Mouse (Mus musculus) CH12.LX (cell line): ENCODE measurements around the gene Ccnc. TPM values are rescaled to one million over a fixed set of nuclear protein-coding genes. Genes with fewer than 3 reads are reported as not detected.

Experiments used
- DNase-seq: peaks from one replicate; pipeline ENCODE4 v3.0.0-alpha.2; 2013; ENCODE audit errors: extremely low read depth
- H3K27ac ChIP-seq: 2 replicates; pipeline ENCODE4 v1.5.1; 2012; ENCODE audit warnings: low read depth, mild to moderate bottlenecking, control low read depth, moderate library complexity; ENCODE audit not compliant: insufficient read depth
- H3K27me3 ChIP-seq: replicated peaks from 2 replicates; pipeline ENCODE3; 2012; ENCODE audit warnings: inconsistent platforms
- H3K36me3 ChIP-seq, 2 experiments: replicated peaks in 1 of 2; 2 replicates each; pipeline versions ENCODE3 to v1.6.1; 2012; ENCODE audit warnings: inconsistent platforms in 1 of 2, low read length in 1 of 2, mild to moderate bottlenecking in 1 of 2, mixed read lengths in 1 of 2, moderate library complexity in 1 of 2; ENCODE audit not compliant: control insufficient read depth in 1 of 2, insufficient read depth in 1 of 2
- H3K4me1 ChIP-seq, 2 experiments: 2 replicates each; pipeline ENCODE4 v1.6.1; 2012; ENCODE audit warnings: inconsistent platforms in 1 of 2, moderate library complexity in 1 of 2; ENCODE audit not compliant: insufficient read depth in 2 of 2, control insufficient read depth in 1 of 2
- H3K4me2 ChIP-seq: 2 replicates; pipeline ENCODE4 v1.6.1; 2012; ENCODE audit warnings: low read depth, mild to moderate bottlenecking, control low read depth; ENCODE audit not compliant: poor library complexity, insufficient read depth, severe bottlenecking
- H3K4me3 ChIP-seq, 3 experiments: fragments of 150-350 bp in 1 of 3; sonication (generic) in 1 of 3; replicated peaks in 1 of 3; 2 replicates each; pipeline versions ENCODE3 to v1.5.1; 2011 to 2012; ENCODE audit warnings: low read depth in 2 of 3, low read length in 2 of 3, mild to moderate bottlenecking in 2 of 3, moderate library complexity in 2 of 3, control low read depth in 1 of 3, improper control_type of control experiment in 1 of 3, inconsistent platforms in 1 of 3, mixed read lengths in 1 of 3; ENCODE audit not compliant: poor library complexity in 1 of 3
- H3K79me2 ChIP-seq: replicated peaks from 2 replicates; pipeline ENCODE4 v1.6.1; 2012; ENCODE audit warnings: mild to moderate bottlenecking, moderate library complexity; ENCODE audit not compliant: control insufficient read depth, poor library complexity, insufficient read depth, severe bottlenecking; ENCODE audit errors: extremely low read depth
- H3K9ac ChIP-seq: 2 replicates; pipeline ENCODE4 v1.6.1; 2012; ENCODE audit warnings: low read depth, mild to moderate bottlenecking, control low read depth, moderate library complexity; ENCODE audit not compliant: insufficient read depth
- H3K9me3 ChIP-seq: replicated peaks from 2 replicates; pipeline ENCODE3; 2012; ENCODE audit warnings: low read length, inconsistent platforms, mixed read lengths
- BHLHE40 ChIP-seq: IDR thresholded peaks from 2 replicates; pipeline ENCODE4 v1.6.1; 2011; ENCODE audit warnings: mild to moderate bottlenecking, low read depth, low read length, improper control_type of control experiment
- GABPA ChIP-seq: IDR thresholded peaks from 2 replicates; pipeline ENCODE4 v1.6.1; 2012; ENCODE audit warnings: low read depth, low read length, improper control_type of control experiment, inconsistent platforms; ENCODE audit not compliant: insufficient replicate concordance
- HCFC1 ChIP-seq: IDR thresholded peaks from 2 replicates; pipeline ENCODE4 v1.6.1; 2012; ENCODE audit warnings: low read depth, mild to moderate bottlenecking, inconsistent platforms, low read length, improper control_type of control experiment
- IRF4 ChIP-seq: IDR thresholded peaks from 2 replicates; pipeline ENCODE4 v1.6.1; 2014; ENCODE audit warnings: low read depth, mild to moderate bottlenecking, inconsistent platforms, low read length, improper control_type of control experiment
- MEF2A ChIP-seq: IDR thresholded peaks from 2 replicates; pipeline ENCODE4 v1.6.1; 2014; ENCODE audit warnings: low read depth, mild to moderate bottlenecking, inconsistent platforms, low read length, improper control_type of control experiment, borderline replicate concordance
- PAX5 ChIP-seq: IDR thresholded peaks from 2 replicates; pipeline ENCODE4 v1.6.1; 2012; ENCODE audit warnings: low read length, inconsistent platforms, mixed read lengths
- POLR2A ChIP-seq: IDR thresholded peaks from 2 replicates; pipeline ENCODE4 v1.6.1; 2011; ENCODE audit warnings: low read depth, mild to moderate bottlenecking, improper control_type of control experiment, low read length
- POLR2AphosphoS2 ChIP-seq: IDR thresholded peaks from 2 replicates; pipeline ENCODE4 v1.6.1; 2011; ENCODE audit warnings: low read depth, low read length, improper control_type of control experiment
- RAD21 ChIP-seq: IDR thresholded peaks from 2 replicates; pipeline ENCODE4 v1.6.1; 2011; ENCODE audit warnings: low read depth, mild to moderate bottlenecking, low read length, improper control_type of control experiment, moderate library complexity
- SIN3A ChIP-seq: IDR thresholded peaks from 2 replicates; pipeline ENCODE4 v1.6.1; 2012; ENCODE audit warnings: low read length, improper control_type of control experiment, inconsistent platforms
- SMC3 ChIP-seq: IDR thresholded peaks from 2 replicates; pipeline ENCODE4 v1.6.1; 2011; ENCODE audit warnings: low read depth, low read length, improper control_type of control experiment
- TBP ChIP-seq: conservative IDR thresholded peaks from 2 replicates; pipeline ENCODE4 v1.6.1; 2011; ENCODE audit warnings: low read depth, low read length, improper control_type of control experiment
- UBTF ChIP-seq: IDR thresholded peaks from 2 replicates; pipeline ENCODE4 v1.6.1; 2012; ENCODE audit warnings: low read depth, mild to moderate bottlenecking, inconsistent platforms, low read length, improper control_type of control experiment, moderate library complexity
- USF1 ChIP-seq: IDR thresholded peaks from 2 replicates; pipeline ENCODE4 v1.6.1; 2014; ENCODE audit warnings: low read depth, mild to moderate bottlenecking, inconsistent platforms, low read length, improper control_type of control experiment
- ZMIZ1 ChIP-seq: IDR thresholded peaks from 2 replicates; pipeline ENCODE4 v1.6.1; 2012; ENCODE audit warnings: low read depth, mild to moderate bottlenecking, inconsistent platforms, low read length, improper control_type of control experiment
- dilution Hi-C: fragments of 300-500 bp; cut with MboI; formaldehyde crosslinking; loops from 2 replicates; pipeline ENCODE4 v1.14.3; 2020; ENCODE audit warnings: low sequenced_read_pairs; ENCODE audit not compliant: extremely low pct_unique_long_range_greater_than_20kb, extremely low pct_ligation_motif_present
- in situ Hi-C: fragments of 300-500 bp; cut with MboI; formaldehyde crosslinking; loops from 3 replicates; pipeline ENCODE4 v1.14.3; 2019; ENCODE audit warnings: low sequenced_read_pairs, low pct_ligation_motif_present, low pct_unique_long_range_greater_than_20kb, mixed read lengths
- polyA plus RNA-seq: library from polyadenylated mRNA; unstranded; fragments of >175 nt; gene quantifications from 2 replicates; pipeline ENCODE4 v1.2.1, GENCODE M21; 2012; ENCODE audit warnings: low read depth; ENCODE audit not compliant: insufficient read length
- total RNA-seq, 2 experiments: library from RNA; depleted of rRNA; stranded (reverse); fragments of 300-350 nt in 1 of 2; fragments of >200 nt in 1 of 2; gene quantifications; 2 replicates each; pipeline ENCODE4 v1.2.3; 2012 to 2014

Ccnc gene
- total and polyA plus RNA-seq, 3 experiments = 20.7 to 61.4 (median 32.3) TPM

GRCm38 (mm10) chr4:21679624-21680480 is 47.6 kb upstream of the Ccnc start:
- peaks cover 17% of the 10 kb centered on the region for H3K9me3 ChIP-seq
- H3K27me3 ChIP-seq = no peaks in the 10 kb centered on the region
- H3K4me2 ChIP-seq = no peak overlapping the region
- no peaks in the 10 kb centered on the region for H3K36me3 ChIP-seq
- H3K27ac ChIP-seq = no peak overlapping the region
- in situ Hi-C loops (loop anchor here (25.0 kb wide), 1 partner anchor 243 kb away; no protein-coding TSS in a partner anchor), dilution Hi-C loops (no loop called here)
- H3K4me1 ChIP-seq = no peaks in the 10 kb centered on the region
- no peak for DNase-seq
- H3K79me2 ChIP-seq = no peaks in the 10 kb centered on the region
- H3K9ac ChIP-seq = no peak overlapping the region
- no peak for TF ChIP-seq RAD21
- H3K4me3 ChIP-seq = no peak overlapping the region

DNA sequence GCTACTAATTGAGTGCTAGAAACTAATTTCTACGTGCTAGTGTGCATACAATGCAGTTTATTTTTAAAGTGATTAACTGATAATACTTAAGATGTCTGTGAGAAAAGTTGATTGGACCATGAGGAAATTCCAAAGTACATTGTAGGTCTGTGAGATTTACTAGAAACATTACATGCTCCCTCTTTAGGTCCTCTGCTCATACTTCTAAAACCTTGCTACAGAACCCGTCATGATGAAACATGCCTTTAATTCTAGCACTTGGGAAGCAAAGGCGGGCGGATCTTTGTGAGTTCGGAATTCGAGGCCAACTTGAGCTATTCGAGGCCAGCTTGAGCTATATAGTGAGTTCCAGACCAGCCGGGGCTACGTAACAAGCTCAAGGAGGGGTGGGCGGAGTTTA is 46.5 kb upstream of the Ccnc start:
- no peaks in the 10 kb centered on the region for H3K27me3 ChIP-seq
- H3K4me1 ChIP-seq = no peaks in the 10 kb centered on the region
- dilution Hi-C loops (no loop called here), in situ Hi-C loops (loop anchor here (25.0 kb wide), 1 partner anchor 244 kb away; no protein-coding TSS in a partner anchor)
- no peak overlapping the region for H3K27ac ChIP-seq
- DNase-seq = no peak
- peaks cover 17% of the 10 kb centered on the region for H3K9me3 ChIP-seq
- TF ChIP-seq SIN3A = no peak
- no peak for TF ChIP-seq TBP
- no peak for TF ChIP-seq UBTF
- no peak for TF ChIP-seq BHLHE40
- TF ChIP-seq USF1 = no peak
- no peak for TF ChIP-seq ZMIZ1
- H3K36me3 ChIP-seq = no peaks in the 10 kb centered on the region
- H3K4me3 ChIP-seq = no peak overlapping the region
- H3K79me2 ChIP-seq = no peaks in the 10 kb centered on the region
- no peak overlapping the region for H3K4me2 ChIP-seq
- no peak overlapping the region for H3K9ac ChIP-seq

DNA sequence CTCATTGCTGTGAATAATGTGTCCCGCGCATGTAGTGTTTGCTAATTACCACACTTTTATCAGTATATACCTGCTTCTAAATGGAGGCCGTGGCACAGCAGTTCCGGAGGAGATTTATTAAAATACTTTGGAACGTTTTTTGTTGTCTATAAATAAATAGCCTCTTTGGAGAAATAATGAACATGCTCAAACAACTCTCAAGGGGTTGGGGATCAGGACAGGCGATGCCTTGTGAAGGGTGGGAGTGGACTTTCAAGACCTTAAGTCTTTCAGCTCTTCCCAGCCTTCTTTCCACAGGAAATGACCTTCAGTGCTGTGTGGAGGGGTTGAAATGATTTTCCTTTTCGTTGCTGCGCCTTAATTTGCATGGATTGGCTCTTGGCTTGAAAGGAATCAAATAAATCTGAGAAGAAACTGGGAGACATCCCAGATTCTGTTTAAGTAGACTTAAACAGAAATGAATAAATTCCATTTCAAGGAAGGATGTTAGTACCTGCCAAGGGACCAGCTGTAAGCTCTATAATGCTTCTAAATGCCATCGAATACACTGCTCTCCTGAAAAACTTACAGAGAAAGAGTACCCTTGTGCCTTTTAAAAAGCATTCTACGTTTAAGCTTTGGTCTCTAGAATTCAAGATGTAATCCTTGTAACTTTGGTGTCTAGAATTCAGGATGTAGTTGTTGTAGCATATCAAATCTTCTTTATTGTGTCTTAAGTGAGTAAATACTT is 44.9 kb upstream of the Ccnc start:
- Histone ChIP-seq H3K79me2 (no peaks in the 10 kb centered on the region), H3K9me3 (peaks cover 17% of the 10 kb centered on the region), H3K4me3 (no peak overlapping the region), H3K36me3 (no peaks in the 10 kb centered on the region), H3K4me2 (no peak overlapping the region), H3K4me1 (no peaks in the 10 kb centered on the region), H3K27me3 (no peaks in the 10 kb centered on the region), H3K27ac (no peak overlapping the region)
- in situ Hi-C loops = loop anchor here (25.0 kb wide), 1 partner anchor 245 kb away; no protein-coding TSS in a partner anchor
- dilution Hi-C loops = no loop called here
- TF ChIP-seq PAX5 (no peak), ZMIZ1 (no peak), MEF2A (no peak), IRF4 (no peak), GABPA (no peak), SMC3 (no peak), POLR2A (no peak), POLR2AphosphoS2 (no peak), HCFC1 (no peak)
- TF ChIP-seq, all 38 proteins: peak for 0
- H3K9ac ChIP-seq = no peak overlapping the region
- DNase-seq = no peak
